Mouse (Mus musculus): ENCODE data around the gene Vps41.

DNA sequence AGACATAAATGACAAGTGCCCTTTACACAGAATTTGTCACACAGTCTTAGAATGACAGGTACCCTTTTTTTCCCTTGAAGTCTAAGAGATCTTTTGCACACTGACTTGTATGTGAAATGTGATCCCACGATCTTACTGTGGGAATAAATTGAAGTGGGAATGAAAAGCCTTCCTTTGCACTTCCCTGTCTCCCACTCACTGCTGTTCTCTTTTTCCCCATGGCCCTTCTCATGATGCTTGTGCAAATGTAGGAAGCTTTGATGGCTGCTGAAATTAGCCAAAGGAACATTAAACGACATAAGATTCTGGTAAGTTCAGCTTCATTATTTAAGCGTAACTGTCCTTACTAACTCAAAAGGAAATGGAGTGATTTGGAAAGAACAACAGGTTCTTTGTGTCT lies 113.4 kb downstream of the Vps41 start:
- TF ChIP-seq CTCF (IDR thresholded peaks at IDR 0.05; ENCODE audit: control insufficient read depth, insufficient read depth, insufficient replicate concordance, low read depth, low read length): no peak
- TF ChIP-seq POLR2A (IDR thresholded peaks at IDR 0.05; ENCODE audit: control insufficient read depth, low read depth, low read length): no peak
